In genomic region chr5:13313977-13314376, GRCm38 (mm10) we compare ENCODE assay signal across 21 mouse cellular contexts.
A peak's percentile ranks its signal among the peaks of the same experiment; 100 is the strongest.
DNase-seq lines count a peak whose midpoint lies in the region; ATAC-seq lines count a peak whose summit lies in the region.
"Had no signal": no experiment of that assay in that cellular context is flagged by ENCODE, and none has a peak within 500 bp of the region (broad histone marks: within the 10 kb centered on the region; RNA-seq: fewer than 3 reads in every experiment).

No protein-coding gene starts in this region.

- H3K9ac ChIP-seq in forebrain, embryonic 16.5 days (replicated peaks; ENCODE audit: low read depth, low read length) = no peak overlapping the region
- H3K9ac ChIP-seq in midbrain, embryonic 11.5 days (ENCODE audit: low read length) = no peak overlapping the region
- no peak overlapping the region for H3K9ac ChIP-seq in neural tube, embryonic 14.5 days (replicated peaks; ENCODE audit: low read depth, low read length)
- H3K9ac ChIP-seq: stomach, embryonic 15.5 days had no signal

- DNase-seq in embryo, embryonic 10 days (ENCODE audit: low spot score) = peak; percentile 15
- DNase-seq in embryo, embryonic 9.5 days (ENCODE audit: extremely low spot score) = no peak
- DNase-seq in midbrain, embryonic 11.5 days (ENCODE audit: low spot score, missing footprints) = peak; percentile 89
- DNase-seq in ovary, postnatal 36 days (ENCODE audit: low spot score) = no peak
- DNase-seq in MN1 (ENCODE audit: low spot score) = no peak
- no peak for DNase-seq in spleen, postnatal 4 days (ENCODE audit: low spot score in 2 of 2)
- DNase-seq: adrenal gland, postnatal 25 days; cerebellum, postnatal 36 days; gastrocnemius, postnatal 14 days; heart, postnatal 14 days; kidney, postnatal 10 days; liver; lung, adult 18-20 months; lung, postnatal 4 days had no signal

- no peaks in the 10 kb centered on the region for H3K36me3 ChIP-seq in forebrain, embryonic 16.5 days (ENCODE audit: control insufficient read depth, insufficient read depth)
- no peaks in the 10 kb centered on the region for H3K36me3 ChIP-seq in midbrain, embryonic 11.5 days (ENCODE audit: control insufficient read depth, insufficient read depth, low read length)
- no peaks in the 10 kb centered on the region for H3K36me3 ChIP-seq in neural tube, embryonic 14.5 days (ENCODE audit: control insufficient read depth, insufficient read depth, low read length)
- H3K36me3 ChIP-seq: heart, embryonic 10.5 days; stomach, embryonic 15.5 days had no signal

- H3K9me3 ChIP-seq in forebrain, embryonic 16.5 days (ENCODE audit: control insufficient read depth, low read length) = no peaks in the 10 kb centered on the region
- no peaks in the 10 kb centered on the region for H3K9me3 ChIP-seq in midbrain, embryonic 11.5 days (ENCODE audit: control insufficient read depth, low read length)
- no peaks in the 10 kb centered on the region for H3K9me3 ChIP-seq in neural tube, embryonic 14.5 days (ENCODE audit: control insufficient read depth, low read length)
- H3K9me3 ChIP-seq: heart, embryonic 10.5 days; stomach, embryonic 15.5 days had no signal

- ATAC-seq in forebrain, embryonic 16.5 days = peak; percentile 75
- peak; percentile 76 for ATAC-seq in midbrain, embryonic 11.5 days (ENCODE audit: low FRiP score)
- ATAC-seq in neural tube, embryonic 14.5 days (ENCODE audit: low read depth) = peak; percentile 90
- ATAC-seq: activated CD4-positive, CD25-positive, alpha-beta regulatory T cell, adult 4 months; intestine, embryonic 16.5 days had no signal

- no peak overlapping the region for H3K27ac ChIP-seq in forebrain, embryonic 16.5 days (ENCODE audit: low read length)
- no peak overlapping the region for H3K27ac ChIP-seq in midbrain, embryonic 11.5 days (ENCODE audit: low read depth, low read length)
- no peak overlapping the region for H3K27ac ChIP-seq in neural tube, embryonic 14.5 days (ENCODE audit: low read depth, low read length)
- H3K27ac ChIP-seq: heart, embryonic 10.5 days; stomach, embryonic 15.5 days had no signal

- H3K4me1 ChIP-seq in forebrain, embryonic 16.5 days (replicated peaks; ENCODE audit: control insufficient read depth, insufficient read depth, low read length) = peaks cover 5% of the 10 kb centered on the region; the same call in 1 of the 2 replicates
- H3K4me1 ChIP-seq in midbrain, embryonic 11.5 days (ENCODE audit: control insufficient read depth, insufficient read depth, low read length) = no peaks in the 10 kb centered on the region
- peaks cover 5% of the 10 kb centered on the region; the same call in 1 of the 2 replicates for H3K4me1 ChIP-seq in neural tube, embryonic 14.5 days (ENCODE audit: control insufficient read depth, insufficient read depth, low read length)
- H3K4me1 ChIP-seq: heart, embryonic 10.5 days; stomach, embryonic 15.5 days had no signal

- H3K4me3 ChIP-seq in forebrain, embryonic 16.5 days (replicated peaks; ENCODE audit: low read length) = no peak overlapping the region
- H3K4me3 ChIP-seq in midbrain, embryonic 11.5 days (ENCODE audit: low read depth, low read length) = no peak overlapping the region
- no peak overlapping the region for H3K4me3 ChIP-seq in neural tube, embryonic 14.5 days (ENCODE audit: low read depth, low read length)
- H3K4me3 ChIP-seq: heart, embryonic 10.5 days; myocyte; stomach, embryonic 15.5 days had no signal

- no peaks in the 10 kb centered on the region for H3K27me3 ChIP-seq in forebrain, embryonic 16.5 days (replicated peaks; ENCODE audit: control insufficient read depth, insufficient read depth, low read length)
- H3K27me3 ChIP-seq in midbrain, embryonic 11.5 days (ENCODE audit: control insufficient read depth, insufficient read depth, low read length) = peaks cover 23% of the 10 kb centered on the region
- no peaks in the 10 kb centered on the region for H3K27me3 ChIP-seq in neural tube, embryonic 14.5 days (ENCODE audit: control insufficient read depth, insufficient read depth, low read length)
- H3K27me3 ChIP-seq: stomach, embryonic 15.5 days had no signal

- WGBS in forebrain, embryonic 16.5 days = 10% methylated on average over 6 of the region's 6 CpGs
- WGBS in midbrain, embryonic 11.5 days = 9% methylated on average over 6 of the region's 6 CpGs
- WGBS in neural tube, embryonic 14.5 days = 16% methylated on average over 6 of the region's 6 CpGs

- no peak overlapping the region for H3K4me2 ChIP-seq in forebrain, embryonic 16.5 days (ENCODE audit: low read length)
- H3K4me2 ChIP-seq in midbrain, embryonic 11.5 days = no peak overlapping the region
- H3K4me2 ChIP-seq in neural tube, embryonic 14.5 days (ENCODE audit: low read depth, low read length) = no peak overlapping the region
- H3K4me2 ChIP-seq: stomach, embryonic 15.5 days had no signal

Comparison
In these comparisons a context has a peak if more than half of its experiments do, and no peak if none do; other contexts are left out.
1. DNase-seq: peak in embryo, embryonic 10 days (single experiment) and midbrain, embryonic 11.5 days (single experiment); none in embryo, embryonic 9.5 days (single experiment), ovary, postnatal 36 days (single experiment), MN1 (single experiment) and spleen, postnatal 4 days (0 of 2).
2. Peak in every context shown above with its lines, with median percentiles within 50 percentile points of each other: ATAC-seq.